Mouse (Mus musculus) midbrain, embryonic 10.5 days (tissue): ENCODE measurements around the gene Klhdc4. TPM values are rescaled to one million over a fixed set of nuclear protein-coding genes. Genes with fewer than 3 reads are reported as not detected.

ENCODE experiments used
- DNase-seq: peaks from one replicate; pipeline ENCODE4 v3.0.0-alpha.2; 2017; ENCODE audit warnings: low spot score
- H3K27ac ChIP-seq: fragments of 300-500 bp; sonication (generic); replicated peaks from 2 replicates; pipeline ENCODE4 v1.5.1; 2016; ENCODE audit warnings: mild to moderate bottlenecking
- H3K27me3 ChIP-seq: fragments of 300-500 bp; sonication (generic); 2 replicates; pipeline ENCODE4 v1.6.1; 2016; ENCODE audit warnings: low read depth, mild to moderate bottlenecking; ENCODE audit not compliant: poor library complexity, severe bottlenecking
- H3K36me3 ChIP-seq: fragments of 300-500 bp; sonication (generic); 2 replicates; pipeline ENCODE4 v1.6.1; 2016; ENCODE audit warnings: mild to moderate bottlenecking, moderate library complexity
- H3K4me1 ChIP-seq: fragments of 300-500 bp; sonication (generic); 2 replicates; pipeline ENCODE4 v1.6.1; 2016
- H3K4me3 ChIP-seq: fragments of 300-500 bp; sonication (generic); 2 replicates; pipeline ENCODE4 v1.5.1; 2016; ENCODE audit warnings: mild to moderate bottlenecking, moderate library complexity
- H3K9me3 ChIP-seq: fragments of 300-500 bp; sonication (generic); replicated peaks from 2 replicates; pipeline ENCODE4 v1.6.1; 2016; ENCODE audit warnings: mild to moderate bottlenecking
- WGBS: fragments of 180-500 bp; shearing (Covaris S2); methylation state at CpG from one replicate; pipeline ENCODE4 v1.1.7; 2016; 5-methylcytosine and 5-hydroxymethylcytosine counted together
- polyA plus RNA-seq: library from polyadenylated mRNA; unstranded; fragments of >200 nt; fragmentation: Nextera tagmentation; extraction: Ambion mirVana; gene quantifications from 2 replicates; pipeline ENCODE4 v1.2.1, GENCODE M21; 2016

Gene Klhdc4
- polyA plus RNA-seq, 1 experiment from 2014 or later, result 64.1 TPM

DNA sequence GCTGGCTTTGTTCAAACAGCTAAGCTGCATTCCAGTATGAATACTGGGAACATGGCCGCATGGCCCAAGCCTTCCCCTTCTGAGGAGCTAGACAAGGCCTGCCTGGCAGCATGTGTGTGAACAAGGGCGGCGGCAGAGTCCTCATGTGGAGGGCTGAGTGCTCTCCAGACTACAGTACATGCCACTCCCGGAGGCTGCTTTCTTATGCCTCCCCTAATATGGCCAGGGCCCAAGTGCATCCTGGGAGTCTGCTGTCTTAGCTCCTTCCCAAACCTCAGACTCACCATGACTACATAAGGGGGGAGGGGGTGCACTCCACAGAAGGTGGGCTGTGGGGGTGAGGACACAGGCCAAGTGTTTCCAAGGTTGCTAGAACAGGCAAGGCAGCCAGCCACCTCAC lies 36.7 kb downstream of the Klhdc4 start:
- no peak for DNase-seq
- WGBS, result 88% methylated on average over 4 of the region's 4 CpGs
- no peaks in the 10 kb centered on the region for H3K9me3 ChIP-seq
- H3K27me3 ChIP-seq, result no peaks in the 10 kb centered on the region
- no peak overlapping the region for H3K27ac ChIP-seq
- H3K4me1 ChIP-seq, result no peaks in the 10 kb centered on the region
- no peak overlapping the region for H3K4me3 ChIP-seq
- peaks cover 62% of the 10 kb centered on the region for H3K36me3 ChIP-seq

DNA sequence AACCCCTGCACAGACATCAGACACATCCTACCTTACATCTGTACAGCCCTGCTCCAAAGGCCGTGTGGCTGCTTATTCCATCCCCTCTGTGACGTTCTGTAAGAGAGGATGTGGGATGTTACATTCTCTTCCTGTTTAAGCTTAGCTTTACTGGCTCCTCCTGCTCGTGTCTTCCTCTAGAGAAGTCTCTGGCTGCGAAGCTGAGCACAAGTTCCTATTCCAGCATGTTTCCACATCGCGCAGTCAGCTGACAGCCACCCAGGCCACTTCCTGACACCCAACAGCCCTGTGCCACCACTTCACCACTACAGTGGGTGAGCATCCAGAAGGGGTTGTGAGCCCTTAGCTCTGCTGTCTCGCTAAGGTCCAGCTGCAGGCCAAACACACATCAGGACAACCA lies 37.2 kb downstream of the Klhdc4 start:
- Histone ChIP-seq H3K27ac (no peak overlapping the region), H3K4me1 (no peaks in the 10 kb centered on the region), H3K9me3 (no peaks in the 10 kb centered on the region), H3K4me3 (no peak overlapping the region), H3K36me3 (peaks cover 58% of the 10 kb centered on the region), H3K27me3 (no peaks in the 10 kb centered on the region)
- WGBS, result 85% methylated on average over 7 of the region's 7 CpGs
- no peak for DNase-seq

DNA sequence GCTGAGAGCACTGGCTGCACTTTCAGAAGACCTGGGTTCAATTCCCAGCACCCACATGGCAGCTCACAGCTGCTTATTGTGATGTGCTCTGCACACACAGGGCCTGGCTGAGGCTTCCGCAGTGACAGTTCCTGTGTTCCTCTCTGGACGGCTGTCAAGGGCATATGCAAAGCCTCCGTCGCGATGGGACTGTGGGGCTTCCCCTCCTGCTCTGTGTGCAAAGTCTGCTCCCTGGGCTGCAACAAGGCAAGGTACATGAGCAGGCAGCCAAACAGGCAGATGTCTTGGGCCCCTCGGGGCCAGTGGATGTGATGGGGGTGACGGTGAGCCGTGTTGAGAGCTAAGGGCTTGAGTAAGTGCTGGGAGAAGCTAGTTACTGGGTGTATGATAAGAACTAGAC lies 40.6 kb downstream of the Klhdc4 start:
- peaks cover 27% of the 10 kb centered on the region for H3K36me3 ChIP-seq
- H3K9me3 ChIP-seq, result no peaks in the 10 kb centered on the region
- WGBS, result 89% methylated on average over 8 of the region's 8 CpGs
- no peak overlapping the region for H3K4me3 ChIP-seq
- peaks cover 4% of the 10 kb centered on the region for H3K4me1 ChIP-seq
- H3K27me3 ChIP-seq, result no peaks in the 10 kb centered on the region
- no peak overlapping the region for H3K27ac ChIP-seq
- no peak for DNase-seq

DNA sequence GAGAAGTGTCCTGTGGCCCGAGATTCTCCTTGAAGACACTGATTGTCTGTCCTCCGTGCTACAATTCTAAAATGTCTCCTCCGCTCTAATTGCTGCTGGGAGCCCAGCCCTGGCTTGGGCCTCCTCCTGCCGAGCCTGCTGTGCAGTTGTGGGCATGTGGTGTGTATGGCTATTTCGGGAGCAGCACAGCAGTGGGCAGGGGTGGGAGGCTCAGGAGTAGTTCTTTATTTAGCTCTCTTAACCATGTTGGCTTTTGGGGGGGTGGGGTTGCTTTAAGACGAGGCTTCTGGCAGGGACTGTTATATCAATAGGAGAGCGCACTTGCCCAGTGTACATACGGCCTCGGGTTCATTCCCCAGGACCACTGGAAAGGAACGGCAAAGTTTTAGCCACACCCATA lies 42.8 kb downstream of the Klhdc4 start:
- Histone ChIP-seq H3K36me3 (peaks cover 15% of the 10 kb centered on the region), H3K27ac (no peak overlapping the region), H3K4me3 (no peak overlapping the region), H3K27me3 (no peaks in the 10 kb centered on the region), H3K9me3 (no peaks in the 10 kb centered on the region), H3K4me1 (peaks cover 4% of the 10 kb centered on the region)
- no peak for DNase-seq
- 77% methylated on average over 10 of the region's 10 CpGs for WGBS

- no peak overlapping the region for H3K4me3 ChIP-seq
- 84% methylated on average over 5 of the region's 5 CpGs for WGBS
- DNase-seq, result no peak
- H3K4me1 ChIP-seq, result peaks cover 4% of the 10 kb centered on the region
- no peaks in the 10 kb centered on the region for H3K9me3 ChIP-seq
- no peak overlapping the region for H3K27ac ChIP-seq
- no peaks in the 10 kb centered on the region for H3K36me3 ChIP-seq
- H3K27me3 ChIP-seq, result no peaks in the 10 kb centered on the region
Measured at GRCm38 (mm10) chr8:121782493-121782892, 46.9 kb downstream of the Klhdc4 start.

GRCm38 (mm10) chr8:121773876-121774275 lies 55.5 kb downstream of the Klhdc4 start:
- no peak overlapping the region for H3K27ac ChIP-seq
- H3K4me3 ChIP-seq, result no peak overlapping the region
- no peaks in the 10 kb centered on the region for H3K36me3 ChIP-seq
- DNase-seq, result no peak
- WGBS, result 88% methylated on average over 12 of the region's 12 CpGs
- H3K9me3 ChIP-seq, result no peaks in the 10 kb centered on the region
- no peaks in the 10 kb centered on the region for H3K27me3 ChIP-seq
- H3K4me1 ChIP-seq, result peaks cover 32% of the 10 kb centered on the region

- peak overlapping the region; percentile 81 for H3K27ac ChIP-seq
- peak overlapping the region; percentile 33 for H3K4me3 ChIP-seq
Measured at GRCm38 (mm10) chr8:121770845-121771752, 58.3 kb downstream of the Klhdc4 start.

GRCm38 (mm10) chr8:121769621-121770020 lies 59.7 kb downstream of the Klhdc4 start:
- 92% methylated on average over 2 of the region's 2 CpGs for WGBS
- DNase-seq, result no peak
- H3K36me3 ChIP-seq, result no peaks in the 10 kb centered on the region
- no peak overlapping the region for H3K27ac ChIP-seq
- H3K27me3 ChIP-seq, result no peaks in the 10 kb centered on the region
- H3K9me3 ChIP-seq, result no peaks in the 10 kb centered on the region
- no peak overlapping the region for H3K4me3 ChIP-seq
- H3K4me1 ChIP-seq, result peaks cover 32% of the 10 kb centered on the region

More at GRCm38 (mm10) chr8:121770845-121771752, 58.3 kb downstream of the Klhdc4 start:
- H3K27me3 ChIP-seq, result no peaks in the 10 kb centered on the region
- peak; percentile 65 for DNase-seq
- no peaks in the 10 kb centered on the region for H3K9me3 ChIP-seq
- WGBS, result 31% methylated on average over 19 of the region's 19 CpGs
- H3K4me1 ChIP-seq, result peaks cover 32% of the 10 kb centered on the region
- H3K36me3 ChIP-seq, result no peaks in the 10 kb centered on the region

DNA sequence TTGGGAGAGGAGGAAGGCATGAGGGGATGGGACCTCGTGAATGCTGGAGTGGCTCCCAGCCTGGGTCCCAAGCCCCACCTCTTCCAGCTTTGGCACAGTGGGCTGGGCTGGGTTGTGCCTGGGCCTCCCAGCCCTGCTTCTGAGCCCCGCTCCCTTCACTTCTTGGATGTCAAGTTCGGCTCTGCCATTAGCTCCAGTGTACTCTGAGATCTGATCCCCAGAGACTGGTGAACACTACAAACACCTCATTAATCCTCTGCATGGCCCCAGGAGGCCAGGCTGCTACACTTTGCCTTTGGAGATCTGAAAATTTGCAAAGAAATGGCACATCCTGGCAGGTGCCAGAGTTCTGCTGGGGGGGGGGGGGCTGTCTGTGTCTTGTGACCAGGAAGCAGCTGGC lies 60.3 kb downstream of the Klhdc4 start:
- Histone ChIP-seq H3K27me3 (no peaks in the 10 kb centered on the region), H3K4me1 (peaks cover 32% of the 10 kb centered on the region), H3K4me3 (no peak overlapping the region), H3K36me3 (no peaks in the 10 kb centered on the region), H3K9me3 (no peaks in the 10 kb centered on the region), H3K27ac (0 out of 2 replicates have a peak overlapping the region, but pooled peaks have one; percentile 2)
- DNase-seq, result no peak
- 69% methylated on average over 3 of the region's 3 CpGs for WGBS

GRCm38 (mm10) chr8:121765594-121766138 lies 63.7 kb downstream of the Klhdc4 start:
- H3K27ac ChIP-seq, result no peak overlapping the region
- no peaks in the 10 kb centered on the region for H3K9me3 ChIP-seq
- DNase-seq, result no peak
- H3K4me3 ChIP-seq, result no peak overlapping the region
- no peaks in the 10 kb centered on the region for H3K27me3 ChIP-seq
- H3K4me1 ChIP-seq, result peaks cover 15% of the 10 kb centered on the region
- WGBS, result 79% methylated on average over 7 of the region's 7 CpGs
- H3K36me3 ChIP-seq, result no peaks in the 10 kb centered on the region

- no peak for DNase-seq
- Histone ChIP-seq H3K27me3 (no peaks in the 10 kb centered on the region), H3K27ac (0 out of 2 replicates have a peak overlapping the region, but pooled peaks have one; percentile 38), H3K4me1 (no peaks in the 10 kb centered on the region), H3K9me3 (no peaks in the 10 kb centered on the region), H3K4me3 (no peak overlapping the region), H3K36me3 (no peaks in the 10 kb centered on the region)
- 82% methylated on average over 9 of the region's 9 CpGs for WGBS
Measured at GRCm38 (mm10) chr8:121763700-121764013, 65.7 kb downstream of the Klhdc4 start.

DNA sequence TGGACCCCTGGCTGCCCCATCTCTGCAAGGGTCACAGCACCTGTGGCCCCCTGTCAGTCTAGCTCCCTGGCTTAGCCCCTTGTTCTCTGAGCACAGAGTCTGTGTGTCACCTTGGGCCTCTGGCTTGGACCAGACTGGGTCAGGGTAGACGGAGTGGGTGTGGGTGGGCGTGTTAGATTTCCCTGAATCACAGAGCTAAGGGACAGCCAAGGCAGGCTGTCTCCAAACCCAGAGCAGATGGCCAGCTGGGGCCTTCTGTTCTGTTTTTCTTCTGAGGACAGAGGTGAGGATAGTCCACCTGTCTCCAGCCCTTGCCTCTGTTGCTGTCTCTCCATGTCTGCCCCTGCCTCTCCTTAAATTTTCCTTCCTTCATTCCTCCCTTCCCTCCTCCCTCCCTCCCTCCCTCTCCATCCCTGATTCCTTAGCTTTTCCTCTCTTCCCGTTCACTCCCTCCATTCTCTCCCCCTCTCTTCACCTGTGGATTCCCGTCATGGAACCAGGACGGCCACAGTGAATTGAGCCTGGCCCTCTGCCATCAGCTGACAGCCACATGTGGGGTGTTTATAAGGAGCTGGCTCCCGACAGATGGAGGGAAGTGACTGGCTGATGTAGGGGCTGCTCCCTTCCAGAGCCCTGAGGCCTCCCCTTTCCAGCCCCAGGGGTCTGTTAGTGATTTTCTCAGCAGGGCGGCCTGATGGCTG lies 66.2 kb downstream of the Klhdc4 start:
- WGBS, result 70% methylated on average over 7 of the region's 7 CpGs

GRCm38 (mm10) chr8:121761480-121761879 lies 67.9 kb downstream of the Klhdc4 start:
- no peaks in the 10 kb centered on the region for H3K9me3 ChIP-seq
- no peaks in the 10 kb centered on the region for H3K4me1 ChIP-seq
- no peaks in the 10 kb centered on the region for H3K27me3 ChIP-seq
- no peak overlapping the region for H3K4me3 ChIP-seq
- no peak overlapping the region for H3K27ac ChIP-seq
- peak; percentile 50 for DNase-seq
- WGBS, result 35% methylated on average over 10 of the region's 10 CpGs
- H3K36me3 ChIP-seq, result no peaks in the 10 kb centered on the region

More for the DNA sequence above, 66.2 kb downstream of the Klhdc4 start:
- DNase-seq, result no peak
- Histone ChIP-seq H3K36me3 (no peaks in the 10 kb centered on the region), H3K27me3 (no peaks in the 10 kb centered on the region), H3K9me3 (no peaks in the 10 kb centered on the region), H3K27ac (no peak overlapping the region), H3K4me1 (no peaks in the 10 kb centered on the region), H3K4me3 (no peak overlapping the region)
